Mouse (Mus musculus): ENCODE measurements around the gene Tspan2. TPM values are rescaled to one million over a fixed set of nuclear protein-coding genes. Genes with fewer than 3 reads are reported as not detected.

Gene Tspan2
- polyA plus RNA-seq, 1 experiment: 8.1 TPM

GRCm38 (mm10) chr3:102748686-102749085, 14.4 kb downstream of the Tspan2 start:
- no peak for TF ChIP-seq POLR2A (IDR thresholded peaks at IDR 0.05; ENCODE audit: borderline replicate concordance, extremely low read depth, insufficient read depth, insufficient read length, poor library complexity, severe bottlenecking)
- no peak for TF ChIP-seq CTCF (IDR thresholded peaks at IDR 0.05; ENCODE audit: borderline replicate concordance, extremely low read depth, insufficient read depth, insufficient read length)
- DNase-seq (ENCODE audit: low read depth): no peak

GRCm38 (mm10) chr3:102751136-102751535, 16.8 kb downstream of the Tspan2 start:
- DNase-seq (ENCODE audit: low read depth): no peak
- no peak for TF ChIP-seq POLR2A (IDR thresholded peaks at IDR 0.05; ENCODE audit: borderline replicate concordance, extremely low read depth, insufficient read depth, insufficient read length, poor library complexity, severe bottlenecking)
- TF ChIP-seq CTCF (IDR thresholded peaks at IDR 0.05; ENCODE audit: borderline replicate concordance, extremely low read depth, insufficient read depth, insufficient read length): no peak

- TF ChIP-seq POLR2A (IDR thresholded peaks at IDR 0.05; ENCODE audit: borderline replicate concordance, extremely low read depth, insufficient read depth, insufficient read length, poor library complexity, severe bottlenecking) (no peak), CTCF (IDR thresholded peaks at IDR 0.05; ENCODE audit: borderline replicate concordance, extremely low read depth, insufficient read depth, insufficient read length) (no peak)
Measured at GRCm38 (mm10) chr3:102751536-102751935, 17.2 kb downstream of the Tspan2 start.

GRCm38 (mm10) chr3:102752053-102752452, 17.7 kb downstream of the Tspan2 start:
- no peak for TF ChIP-seq CTCF (IDR thresholded peaks at IDR 0.05; ENCODE audit: borderline replicate concordance, extremely low read depth, insufficient read depth, insufficient read length)
- TF ChIP-seq POLR2A (IDR thresholded peaks at IDR 0.05; ENCODE audit: borderline replicate concordance, extremely low read depth, insufficient read depth, insufficient read length, poor library complexity, severe bottlenecking): no peak
- DNase-seq (ENCODE audit: low read depth): no peak

More at GRCm38 (mm10) chr3:102751536-102751935, 17.2 kb downstream of the Tspan2 start:
- DNase-seq (ENCODE audit: low read depth): no peak

- TF ChIP-seq CTCF (IDR thresholded peaks at IDR 0.05; ENCODE audit: borderline replicate concordance, extremely low read depth, insufficient read depth, insufficient read length): no peak
- no peak for TF ChIP-seq POLR2A (IDR thresholded peaks at IDR 0.05; ENCODE audit: borderline replicate concordance, extremely low read depth, insufficient read depth, insufficient read length, poor library complexity, severe bottlenecking)
Measured at GRCm38 (mm10) chr3:102752457-102752856, 18.1 kb downstream of the Tspan2 start.

GRCm38 (mm10) chr3:102755801-102756200, 21.5 kb downstream of the Tspan2 start:
- no peak for DNase-seq (ENCODE audit: low read depth)

More at GRCm38 (mm10) chr3:102752457-102752856, 18.1 kb downstream of the Tspan2 start:
- DNase-seq (ENCODE audit: low read depth): no peak

GRCm38 (mm10) chr3:102757019-102757418, 22.7 kb downstream of the Tspan2 start:
- TF ChIP-seq POLR2A (IDR thresholded peaks at IDR 0.05; ENCODE audit: borderline replicate concordance, extremely low read depth, insufficient read depth, insufficient read length, poor library complexity, severe bottlenecking) (no peak), CTCF (IDR thresholded peaks at IDR 0.05; ENCODE audit: borderline replicate concordance, extremely low read depth, insufficient read depth, insufficient read length) (no peak)
- DNase-seq (ENCODE audit: low read depth): no peak

More at GRCm38 (mm10) chr3:102755801-102756200, 21.5 kb downstream of the Tspan2 start:
- TF ChIP-seq POLR2A (IDR thresholded peaks at IDR 0.05; ENCODE audit: borderline replicate concordance, extremely low read depth, insufficient read depth, insufficient read length, poor library complexity, severe bottlenecking): no peak
- no peak for TF ChIP-seq CTCF (IDR thresholded peaks at IDR 0.05; ENCODE audit: borderline replicate concordance, extremely low read depth, insufficient read depth, insufficient read length)

GRCm38 (mm10) chr3:102760236-102760635, 25.9 kb downstream of the Tspan2 start:
- no peak for DNase-seq (ENCODE audit: low read depth)
- no peak for TF ChIP-seq CTCF (IDR thresholded peaks at IDR 0.05; ENCODE audit: borderline replicate concordance, extremely low read depth, insufficient read depth, insufficient read length)
- no peak for TF ChIP-seq POLR2A (IDR thresholded peaks at IDR 0.05; ENCODE audit: borderline replicate concordance, extremely low read depth, insufficient read depth, insufficient read length, poor library complexity, severe bottlenecking)

- DNase-seq (ENCODE audit: low read depth): no peak
- no peak for TF ChIP-seq POLR2A (IDR thresholded peaks at IDR 0.05; ENCODE audit: borderline replicate concordance, extremely low read depth, insufficient read depth, insufficient read length, poor library complexity, severe bottlenecking)
- no peak for TF ChIP-seq CTCF (IDR thresholded peaks at IDR 0.05; ENCODE audit: borderline replicate concordance, extremely low read depth, insufficient read depth, insufficient read length)
Measured at GRCm38 (mm10) chr3:102762388-102762787, 28.1 kb downstream of the Tspan2 start.

- no peak for TF ChIP-seq CTCF (IDR thresholded peaks at IDR 0.05; ENCODE audit: borderline replicate concordance, extremely low read depth, insufficient read depth, insufficient read length)
- TF ChIP-seq POLR2A (IDR thresholded peaks at IDR 0.05; ENCODE audit: borderline replicate concordance, extremely low read depth, insufficient read depth, insufficient read length, poor library complexity, severe bottlenecking): no peak
Measured at GRCm38 (mm10) chr3:102763713-102764400, 29.5 kb downstream of the Tspan2 start.

GRCm38 (mm10) chr3:102764850-102765249, 30.5 kb downstream of the Tspan2 start:
- DNase-seq (ENCODE audit: low read depth): no peak
- TF ChIP-seq CTCF (IDR thresholded peaks at IDR 0.05; ENCODE audit: borderline replicate concordance, extremely low read depth, insufficient read depth, insufficient read length) (no peak), POLR2A (IDR thresholded peaks at IDR 0.05; ENCODE audit: borderline replicate concordance, extremely low read depth, insufficient read depth, insufficient read length, poor library complexity, severe bottlenecking) (no peak)

More at GRCm38 (mm10) chr3:102763713-102764400, 29.5 kb downstream of the Tspan2 start:
- DNase-seq (ENCODE audit: low read depth): peak; percentile 80

GRCm38 (mm10) chr3:102773018-102773417, 38.7 kb downstream of the Tspan2 start:
- no peak for TF ChIP-seq POLR2A (IDR thresholded peaks at IDR 0.05; ENCODE audit: borderline replicate concordance, extremely low read depth, insufficient read depth, insufficient read length, poor library complexity, severe bottlenecking)
- TF ChIP-seq CTCF (IDR thresholded peaks at IDR 0.05; ENCODE audit: borderline replicate concordance, extremely low read depth, insufficient read depth, insufficient read length): no peak
- no peak for DNase-seq (ENCODE audit: low read depth)

All from brain, embryonic 14.5 days (tissue).